Mouse (Mus musculus) kidney, postnatal 36 days (tissue): ENCODE results near the gene Gabrb3.
"Not testable (repeated sequence)": the region's sequence is repeated elsewhere in the genome, so short reads cannot be mapped to it uniquely, and the experiment has no call there.

Experiments used
- DNase-seq, 2 experiments: peaks; one replicate each; pipeline ENCODE4 v3.0.0; 2021 to 2022; ENCODE audit warnings: mixed read lengths in 2 of 2

The Gabrb3 gene

GRCm38 (mm10) chr7:57711709-57712108 lies 292.2 kb downstream of the Gabrb3 start:
- no peak for DNase-seq

- DNase-seq: no peak
These were observed 327.3 kb downstream of the Gabrb3 start for GRCm38 (mm10) chr7:57746836-57747235.

GRCm38 (mm10) chr7:57760466-57760865 lies 341.0 kb downstream of the Gabrb3 start:
- no peak for DNase-seq

GRCm38 (mm10) chr7:57778754-57779153 lies 359.3 kb downstream of the Gabrb3 start:
- DNase-seq: no peak

- DNase-seq: not testable (repeated sequence)
These were observed 366.6 kb downstream of the Gabrb3 start for GRCm38 (mm10) chr7:57786102-57786501.

GRCm38 (mm10) chr7:57787520-57787919 lies 368.0 kb downstream of the Gabrb3 start:
- DNase-seq: no peak

- DNase-seq: no peak
These were observed 383.8 kb downstream of the Gabrb3 start for GRCm38 (mm10) chr7:57803266-57803665.

GRCm38 (mm10) chr7:57813716-57814115 lies 394.2 kb downstream of the Gabrb3 start:
- no peak for DNase-seq

GRCm38 (mm10) chr7:57842383-57842896 lies 422.9 kb downstream of the Gabrb3 start:
- no peak for DNase-seq

- no peak for DNase-seq
These were observed 448.5 kb downstream of the Gabrb3 start for GRCm38 (mm10) chr7:57867951-57868350.
